Mouse (Mus musculus) kidney, adult 2 months (tissue): ENCODE data around the gene Stmn1.

Source experiments
- CTCF ChIP-seq: fragments of 200-500 bp; conservative IDR thresholded peaks from 2 replicates; pipeline ENCODE4 v1.5.1; 2011; ENCODE audit warnings: low read depth, mild to moderate bottlenecking, control low read depth, low read length, moderate library complexity, mixed read lengths; ENCODE audit not compliant: insufficient read depth, insufficient read length
- POLR2A ChIP-seq: fragments of 200-500 bp; IDR thresholded peaks from one replicate; pipeline ENCODE4 v1.6.1; 2011; ENCODE audit warnings: low read depth, low read length, control low read depth

- TF ChIP-seq CTCF (no peak), POLR2A (no peak)
Observed at GRCm38 (mm10) chr4:134505966-134506594, 38.0 kb downstream of the Stmn1 start.
